Mouse (Mus musculus): ENCODE results near the gene Fam170b. TPM values are rescaled to one million over a fixed set of nuclear protein-coding genes. Genes with fewer than 3 reads are reported as not detected.

Fam170b gene
- polyA plus RNA-seq, 1 experiment from 2014 or later: not detected

DNA sequence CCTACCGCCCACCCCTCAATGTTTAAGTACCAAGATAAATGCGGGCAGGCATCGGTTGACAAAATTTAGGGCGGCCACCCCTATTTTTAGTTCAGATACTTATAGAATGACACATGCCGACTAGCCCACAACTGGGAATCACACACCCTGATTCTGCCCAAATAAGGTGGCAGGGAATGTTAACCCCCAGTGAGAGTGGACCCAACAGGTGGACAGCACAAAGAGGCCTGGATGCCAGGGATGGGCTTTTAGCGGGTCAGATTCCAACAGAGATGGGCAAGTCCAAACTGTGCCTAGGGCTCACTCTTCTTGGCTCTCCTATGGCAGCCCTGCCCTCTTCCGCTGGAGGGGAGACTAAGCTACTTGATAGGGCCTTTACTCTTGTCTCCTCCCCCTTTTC lies 33.7 kb upstream of the Fam170b start:
- no peaks in the 10 kb centered on the region; the same call in 1 of the 2 replicates for H3K4me1 ChIP-seq (ENCODE audit: control insufficient read depth, insufficient read depth, low read length)
- no peak overlapping the region for H3K4me3 ChIP-seq (ENCODE audit: low read depth, low read length)
- H3K4me2 ChIP-seq: no peak overlapping the region
- ATAC-seq (replicated peaks; ENCODE audit: insufficient number of reproducible peaks, low FRiP score, low TSS enrichment): no peak
- H3K27ac ChIP-seq (ENCODE audit: low read depth, low read length): peak overlapping the region; percentile 6; the same call in 1 of the 2 replicates
- WGBS (ENCODE audit: insufficient replicate concordance): 66% methylated on average over 7 of the region's 7 CpGs
- no peaks in the 10 kb centered on the region for H3K9me3 ChIP-seq (replicated peaks; ENCODE audit: control insufficient read depth, low read length)
- no peaks in the 10 kb centered on the region; the same call in 1 of the 2 replicates for H3K27me3 ChIP-seq (ENCODE audit: control insufficient read depth, insufficient read depth, low read length)
- no peak overlapping the region for H3K9ac ChIP-seq (ENCODE audit: low read depth, low read length)
- no peaks in the 10 kb centered on the region for H3K36me3 ChIP-seq (ENCODE audit: control insufficient read depth, insufficient read depth, low read length)

DNA sequence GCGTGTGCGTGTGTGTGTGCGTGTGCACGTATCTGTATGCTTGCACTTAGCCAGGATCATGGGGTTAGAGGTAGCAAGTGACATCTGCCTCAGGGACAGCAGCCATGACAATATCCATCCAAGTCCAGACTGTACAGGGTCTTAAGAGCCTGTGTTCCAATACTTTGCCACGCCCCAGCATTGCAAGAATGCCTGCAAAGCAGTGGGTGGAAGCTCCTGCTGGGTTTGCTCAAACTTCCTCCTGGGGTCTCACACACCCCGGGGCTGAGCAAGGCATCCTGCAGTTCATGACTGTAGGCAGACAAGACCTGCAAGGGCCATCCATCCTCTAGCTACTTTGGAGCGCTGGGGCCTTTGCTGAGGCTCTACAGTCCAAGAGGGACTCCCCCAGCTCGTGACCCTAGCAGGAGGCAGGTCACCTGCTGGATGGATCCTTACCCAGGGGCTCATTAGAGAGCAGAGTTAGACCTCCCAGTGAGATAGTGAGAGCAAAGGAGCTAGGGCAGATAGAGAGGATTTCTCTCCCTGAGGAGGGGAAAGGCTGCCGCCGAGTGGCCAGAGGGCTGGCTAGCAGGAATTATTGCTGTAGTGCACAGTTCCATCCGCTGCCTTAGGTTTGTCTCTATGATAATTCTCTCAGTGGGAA lies 32.6 kb upstream of the Fam170b start:
- Histone ChIP-seq H3K4me1 (ENCODE audit: control insufficient read depth, insufficient read depth, low read length) (no peaks in the 10 kb centered on the region; the same call in 1 of the 2 replicates), H3K4me2 (no peak overlapping the region), H3K36me3 (ENCODE audit: control insufficient read depth, insufficient read depth, low read length) (no peaks in the 10 kb centered on the region), H3K4me3 (ENCODE audit: low read depth, low read length) (no peak overlapping the region), H3K27me3 (ENCODE audit: control insufficient read depth, insufficient read depth, low read length) (no peaks in the 10 kb centered on the region; the same call in 1 of the 2 replicates), H3K27ac (ENCODE audit: low read depth, low read length) (no peak overlapping the region), H3K9me3 (replicated peaks; ENCODE audit: control insufficient read depth, low read length) (no peaks in the 10 kb centered on the region), H3K9ac (ENCODE audit: low read depth, low read length) (no peak overlapping the region)
- 55% methylated on average over 11 of the region's 11 CpGs for WGBS (ENCODE audit: insufficient replicate concordance)
- no peak for ATAC-seq (replicated peaks; ENCODE audit: insufficient number of reproducible peaks, low FRiP score, low TSS enrichment)

DNA sequence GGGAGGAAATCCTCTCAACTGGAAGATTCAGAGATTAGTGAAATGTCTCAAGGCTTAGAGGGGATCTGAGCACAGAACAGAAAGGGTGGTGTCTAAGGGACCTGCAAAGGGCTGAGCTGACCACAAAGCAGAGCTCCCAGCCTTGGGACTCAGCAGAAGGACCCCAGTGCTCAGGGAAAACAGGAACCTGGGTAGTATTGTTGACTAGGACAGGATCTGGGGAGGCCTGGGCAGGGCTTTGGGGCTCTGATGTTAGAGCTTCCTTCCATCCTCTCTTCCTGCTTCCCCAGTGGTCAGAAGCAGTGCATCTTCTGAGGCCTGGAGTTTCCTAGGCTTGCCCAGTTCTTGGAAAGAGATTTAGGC lies 32.1 kb upstream of the Fam170b start:
- no peak for ATAC-seq (replicated peaks; ENCODE audit: insufficient number of reproducible peaks, low FRiP score, low TSS enrichment)
- Histone ChIP-seq H3K27me3 (ENCODE audit: control insufficient read depth, insufficient read depth, low read length) (no peaks in the 10 kb centered on the region; the same call in 1 of the 2 replicates), H3K9me3 (replicated peaks; ENCODE audit: control insufficient read depth, low read length) (no peaks in the 10 kb centered on the region), H3K36me3 (ENCODE audit: control insufficient read depth, insufficient read depth, low read length) (no peaks in the 10 kb centered on the region), H3K4me3 (ENCODE audit: low read depth, low read length) (no peak overlapping the region), H3K9ac (ENCODE audit: low read depth, low read length) (no peak overlapping the region), H3K27ac (ENCODE audit: low read depth, low read length) (no peak overlapping the region), H3K4me2 (no peak overlapping the region), H3K4me1 (ENCODE audit: control insufficient read depth, insufficient read depth, low read length) (no peaks in the 10 kb centered on the region; the same call in 1 of the 2 replicates)

DNA sequence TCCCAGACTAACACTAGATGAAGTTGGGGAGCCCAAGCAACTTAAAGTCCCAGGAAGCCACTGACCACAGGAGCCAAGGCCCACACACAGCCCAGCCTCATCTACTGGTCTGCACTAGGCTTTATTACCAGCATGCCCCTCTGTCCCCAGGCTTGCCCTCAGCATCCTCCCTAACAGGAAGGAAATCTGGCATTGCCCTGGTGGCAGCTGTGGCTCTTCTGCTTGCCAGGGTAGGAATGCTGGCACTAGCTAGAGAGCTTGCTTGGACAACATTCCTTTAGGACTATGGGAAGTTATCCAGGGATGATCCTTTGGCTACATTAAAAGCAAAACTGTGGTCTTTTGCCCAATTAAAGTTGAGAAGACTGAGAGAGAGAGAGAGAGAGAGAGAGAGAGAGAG lies 23.7 kb upstream of the Fam170b start:
- no peaks in the 10 kb centered on the region for H3K36me3 ChIP-seq (ENCODE audit: control insufficient read depth, insufficient read depth, low read length)
- H3K27ac ChIP-seq (ENCODE audit: low read depth, low read length): no peak overlapping the region
- H3K9me3 ChIP-seq (replicated peaks; ENCODE audit: control insufficient read depth, low read length): no peaks in the 10 kb centered on the region
- H3K4me2 ChIP-seq: no peak overlapping the region
- no peaks in the 10 kb centered on the region for H3K4me1 ChIP-seq (ENCODE audit: control insufficient read depth, insufficient read depth, low read length)
- H3K4me3 ChIP-seq (ENCODE audit: low read depth, low read length): no peak overlapping the region
- ATAC-seq (replicated peaks; ENCODE audit: insufficient number of reproducible peaks, low FRiP score, low TSS enrichment): no peak
- H3K27me3 ChIP-seq (ENCODE audit: control insufficient read depth, insufficient read depth, low read length): no peaks in the 10 kb centered on the region
- H3K9ac ChIP-seq (ENCODE audit: low read depth, low read length): no peak overlapping the region

DNA sequence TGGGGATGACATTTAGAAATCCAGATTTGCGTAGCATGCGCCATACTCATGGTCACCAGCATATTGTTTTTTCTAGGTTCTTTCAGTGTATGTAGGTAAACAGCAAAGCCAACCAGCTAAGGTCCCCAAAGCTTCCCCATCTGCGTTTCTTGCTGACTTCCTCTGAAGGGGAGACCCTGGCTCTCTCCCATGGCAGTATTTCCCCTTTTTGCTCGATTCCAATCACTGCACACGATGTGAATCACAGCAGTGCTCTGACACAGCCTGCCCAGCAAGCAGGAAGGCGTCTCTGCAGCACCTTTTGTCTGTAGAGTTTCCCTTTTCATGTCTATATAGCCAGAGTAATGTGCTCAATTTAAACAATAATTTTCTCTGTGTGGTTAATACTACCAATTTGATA lies 21.3 kb upstream of the Fam170b start:
- 64% methylated on average over 6 of the region's 6 CpGs for WGBS (ENCODE audit: insufficient replicate concordance)
- Histone ChIP-seq H3K9ac (ENCODE audit: low read depth, low read length) (no peak overlapping the region), H3K4me2 (no peak overlapping the region), H3K27me3 (ENCODE audit: control insufficient read depth, insufficient read depth, low read length) (peaks cover 5% of the 10 kb centered on the region; the same call in 1 of the 2 replicates), H3K4me3 (ENCODE audit: low read depth, low read length) (no peak overlapping the region), H3K36me3 (ENCODE audit: control insufficient read depth, insufficient read depth, low read length) (no peaks in the 10 kb centered on the region), H3K9me3 (replicated peaks; ENCODE audit: control insufficient read depth, low read length) (no peaks in the 10 kb centered on the region), H3K4me1 (ENCODE audit: control insufficient read depth, insufficient read depth, low read length) (peaks cover 7% of the 10 kb centered on the region; the same call in 1 of the 2 replicates), H3K27ac (ENCODE audit: low read depth, low read length) (no peak overlapping the region)
- no peak for ATAC-seq (replicated peaks; ENCODE audit: insufficient number of reproducible peaks, low FRiP score, low TSS enrichment)

DNA sequence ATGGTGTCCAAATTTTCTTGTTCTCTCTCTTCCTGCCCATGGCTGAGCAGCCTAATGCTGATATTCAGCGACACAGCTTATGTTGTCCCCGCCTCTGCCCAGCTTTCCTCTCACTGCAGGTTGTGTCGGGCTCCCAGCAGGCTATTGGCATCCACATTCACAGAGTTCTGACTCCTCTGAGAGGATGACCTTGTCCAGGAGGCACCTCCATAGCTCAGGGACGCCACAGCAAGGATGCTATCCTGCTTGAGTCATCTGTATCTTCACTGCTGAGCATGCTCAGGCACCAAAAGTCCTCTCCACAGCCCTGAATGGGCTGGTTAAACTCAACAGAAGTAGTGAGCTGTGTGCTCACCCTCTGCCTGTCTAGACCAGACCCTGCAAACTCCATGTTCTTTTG lies 18.8 kb upstream of the Fam170b start:
- no peak for ATAC-seq (replicated peaks; ENCODE audit: insufficient number of reproducible peaks, low FRiP score, low TSS enrichment)
- Histone ChIP-seq H3K4me3 (ENCODE audit: low read depth, low read length) (no peak overlapping the region), H3K4me1 (ENCODE audit: control insufficient read depth, insufficient read depth, low read length) (peaks cover 10% of the 10 kb centered on the region; the same call in 1 of the 2 replicates), H3K36me3 (ENCODE audit: control insufficient read depth, insufficient read depth, low read length) (no peaks in the 10 kb centered on the region), H3K9ac (ENCODE audit: low read depth, low read length) (no peak overlapping the region), H3K4me2 (no peak overlapping the region), H3K27me3 (ENCODE audit: control insufficient read depth, insufficient read depth, low read length) (peaks cover 5% of the 10 kb centered on the region; the same call in 1 of the 2 replicates), H3K9me3 (replicated peaks; ENCODE audit: control insufficient read depth, low read length) (no peaks in the 10 kb centered on the region), H3K27ac (ENCODE audit: low read depth, low read length) (no peak overlapping the region)
- WGBS (ENCODE audit: insufficient replicate concordance): 53% methylated on average over 4 of the region's 4 CpGs

DNA sequence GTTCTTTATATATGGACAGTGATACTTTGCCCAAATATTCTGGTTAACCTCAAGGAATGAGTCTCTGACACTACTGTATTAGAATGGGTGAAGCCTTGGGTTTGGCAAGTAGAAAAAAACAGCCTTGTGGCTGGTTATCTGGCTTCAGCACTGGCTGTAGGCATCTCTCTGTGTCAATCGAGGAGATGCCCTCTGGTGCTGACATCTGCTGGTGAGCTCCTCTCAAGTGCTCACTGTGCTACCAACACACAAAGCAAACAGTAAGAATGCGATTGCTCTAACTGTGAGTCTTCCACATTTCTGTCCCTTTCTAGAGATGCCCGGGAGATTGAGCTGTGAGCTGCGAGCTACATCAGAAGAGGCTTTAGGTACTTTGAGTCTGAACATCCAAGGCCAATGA lies 17.2 kb upstream of the Fam170b start:
- no peak overlapping the region for H3K27ac ChIP-seq (ENCODE audit: low read depth, low read length)
- H3K9me3 ChIP-seq (replicated peaks; ENCODE audit: control insufficient read depth, low read length): no peaks in the 10 kb centered on the region
- peaks cover 5% of the 10 kb centered on the region; the same call in 1 of the 2 replicates for H3K27me3 ChIP-seq (ENCODE audit: control insufficient read depth, insufficient read depth, low read length)
- H3K36me3 ChIP-seq (ENCODE audit: control insufficient read depth, insufficient read depth, low read length): no peaks in the 10 kb centered on the region
- 61% methylated on average over 4 of the region's 4 CpGs for WGBS (ENCODE audit: insufficient replicate concordance)
- H3K4me3 ChIP-seq (ENCODE audit: low read depth, low read length): no peak overlapping the region
- no peak for ATAC-seq (replicated peaks; ENCODE audit: insufficient number of reproducible peaks, low FRiP score, low TSS enrichment)
- H3K4me2 ChIP-seq: no peak overlapping the region
- no peak overlapping the region for H3K9ac ChIP-seq (ENCODE audit: low read depth, low read length)
- H3K4me1 ChIP-seq (ENCODE audit: control insufficient read depth, insufficient read depth, low read length): peaks cover 10% of the 10 kb centered on the region; the same call in 1 of the 2 replicates

DNA sequence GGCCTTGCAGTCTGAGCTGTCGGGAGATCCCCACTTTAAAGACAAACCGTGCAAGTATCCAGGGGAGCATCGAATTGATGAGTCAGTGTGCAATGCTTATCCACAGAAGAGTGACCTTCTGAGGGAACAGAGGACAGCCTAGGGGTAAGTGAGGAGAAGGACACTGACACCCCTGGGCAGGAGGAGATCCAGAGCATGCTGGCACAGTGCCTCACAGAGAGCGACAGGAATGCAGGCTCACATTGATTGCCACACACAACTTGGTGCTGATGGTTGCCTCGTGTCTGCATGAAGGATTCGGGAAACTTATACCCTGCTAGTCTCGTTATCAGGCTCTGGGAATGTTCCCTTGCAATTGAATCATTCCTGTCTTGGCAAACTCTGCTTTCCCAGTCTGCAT lies 16.5 kb upstream of the Fam170b start:
- 0 out of 2 replicates have a peak, but pooled peaks have one; percentile 26 for ATAC-seq (replicated peaks; ENCODE audit: insufficient number of reproducible peaks, low FRiP score, low TSS enrichment)
- H3K4me3 ChIP-seq (ENCODE audit: low read depth, low read length): no peak overlapping the region
- peaks cover 5% of the 10 kb centered on the region; the same call in 1 of the 2 replicates for H3K27me3 ChIP-seq (ENCODE audit: control insufficient read depth, insufficient read depth, low read length)
- peaks cover 10% of the 10 kb centered on the region; the same call in 1 of the 2 replicates for H3K4me1 ChIP-seq (ENCODE audit: control insufficient read depth, insufficient read depth, low read length)
- no peak overlapping the region for H3K4me2 ChIP-seq
- H3K9me3 ChIP-seq (replicated peaks; ENCODE audit: control insufficient read depth, low read length): no peaks in the 10 kb centered on the region
- no peaks in the 10 kb centered on the region for H3K36me3 ChIP-seq (ENCODE audit: control insufficient read depth, insufficient read depth, low read length)
- H3K9ac ChIP-seq (ENCODE audit: low read depth, low read length): no peak overlapping the region
- WGBS (ENCODE audit: insufficient replicate concordance): 43% methylated on average over 7 of the region's 7 CpGs
- no peak overlapping the region for H3K27ac ChIP-seq (ENCODE audit: low read depth, low read length)

DNA sequence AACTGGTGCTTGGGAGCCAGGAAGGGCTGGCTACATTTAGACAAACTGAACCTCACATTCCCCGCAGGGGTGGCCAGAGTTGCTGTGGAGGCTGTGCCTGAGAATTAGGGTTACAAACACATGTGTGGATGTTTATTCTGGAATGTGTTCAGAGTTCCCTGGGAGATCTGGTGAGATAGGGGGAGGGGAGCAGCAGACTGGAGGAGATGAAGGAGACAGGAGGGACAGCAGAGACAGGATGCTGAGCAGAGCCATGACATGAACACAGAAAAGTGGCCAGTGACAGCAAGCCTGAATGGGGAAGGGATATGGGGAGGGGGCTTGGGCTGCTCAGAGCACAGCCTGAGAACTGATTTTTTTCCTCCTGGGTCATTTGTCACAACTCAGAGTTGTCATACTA lies 14.5 kb upstream of the Fam170b start:
- no peak for ATAC-seq (replicated peaks; ENCODE audit: insufficient number of reproducible peaks, low FRiP score, low TSS enrichment)
- Histone ChIP-seq H3K27ac (ENCODE audit: low read depth, low read length) (no peak overlapping the region), H3K9me3 (replicated peaks; ENCODE audit: control insufficient read depth, low read length) (no peaks in the 10 kb centered on the region), H3K27me3 (ENCODE audit: control insufficient read depth, insufficient read depth, low read length) (peaks cover 5% of the 10 kb centered on the region; the same call in 1 of the 2 replicates), H3K4me3 (ENCODE audit: low read depth, low read length) (no peak overlapping the region), H3K9ac (ENCODE audit: low read depth, low read length) (no peak overlapping the region), H3K36me3 (ENCODE audit: control insufficient read depth, insufficient read depth, low read length) (no peaks in the 10 kb centered on the region), H3K4me1 (ENCODE audit: control insufficient read depth, insufficient read depth, low read length) (peaks cover 14% of the 10 kb centered on the region), H3K4me2 (no peak overlapping the region)
- 57% methylated on average over 1 of the region's 1 CpGs for WGBS (ENCODE audit: insufficient replicate concordance)

Data from heart, embryonic 11.5 days (tissue).